In genomic region chr15:97517926-97518325, GRCm38 (mm10) we compare ENCODE assay signal across 12 mouse cellular contexts.
DNase-seq lines count a peak whose midpoint lies in the region; ATAC-seq lines count a peak whose summit lies in the region.
"Had no signal": no experiment of that assay in that cellular context is flagged by ENCODE, and none has a peak within 500 bp of the region (broad histone marks: within the 10 kb centered on the region; RNA-seq: fewer than 3 reads in every experiment).

No protein-coding gene starts in this region.

- no peak overlapping the region for H3K4me2 ChIP-seq in neural tube, embryonic 11.5 days (ENCODE audit: low read depth)
- H3K4me2 ChIP-seq in hindbrain, embryonic 15.5 days = no peak overlapping the region

- H3K4me3 ChIP-seq in neural tube, embryonic 11.5 days (ENCODE audit: low read depth, low read length) = no peak overlapping the region
- H3K4me3 ChIP-seq in hindbrain, embryonic 15.5 days = no peak overlapping the region

- no peaks in the 10 kb centered on the region for H3K9me3 ChIP-seq in neural tube, embryonic 11.5 days (ENCODE audit: control insufficient read depth, low read length)
- no peaks in the 10 kb centered on the region for H3K9me3 ChIP-seq in hindbrain, embryonic 15.5 days

- peak; percentile 41 to 54 for DNase-seq in cerebellum, postnatal 10 days
- DNase-seq in cerebellum, postnatal 36 days = no peak
- DNase-seq in neural tube, embryonic 11.5 days (ENCODE audit: low spot score) = peak; percentile 47
- no peak for DNase-seq in neural tube, embryonic 10.5 days (ENCODE audit: extremely low spot score, low spot score)
- DNase-seq in retina, postnatal 1 day = peak; percentile 77
- DNase-seq in heart, adult 11 months = no peak
- DNase-seq in lung, postnatal 4 days = no peak
- DNase-seq: heart, postnatal 10 days; layer of hippocampus, postnatal 36 days had no signal

- no peaks in the 10 kb centered on the region for H3K4me1 ChIP-seq in neural tube, embryonic 11.5 days (ENCODE audit: control insufficient read depth, insufficient read depth, low read length)
- peaks cover 8% of the 10 kb centered on the region; the same call in 1 of the 2 replicates for H3K4me1 ChIP-seq in hindbrain, embryonic 15.5 days (replicated peaks)

- no peaks in the 10 kb centered on the region for H3K27me3 ChIP-seq in neural tube, embryonic 11.5 days (ENCODE audit: control insufficient read depth, insufficient read depth, low read length)
- no peaks in the 10 kb centered on the region for H3K27me3 ChIP-seq in hindbrain, embryonic 15.5 days

- no peaks in the 10 kb centered on the region for H3K36me3 ChIP-seq in neural tube, embryonic 11.5 days (ENCODE audit: control insufficient read depth, insufficient read depth, low read length)
- H3K36me3 ChIP-seq in hindbrain, embryonic 15.5 days = no peaks in the 10 kb centered on the region

- no peak overlapping the region for H3K27ac ChIP-seq in neural tube, embryonic 11.5 days (ENCODE audit: low read depth, low read length)
- peak overlapping the region; percentile 49; the same call in 1 of the 2 replicates for H3K27ac ChIP-seq in hindbrain, embryonic 15.5 days (replicated peaks)
- H3K27ac ChIP-seq: liver, embryonic 14.5 days had no signal

- no peak overlapping the region for H3K9ac ChIP-seq in neural tube, embryonic 11.5 days (ENCODE audit: low read length)
- H3K9ac ChIP-seq in hindbrain, embryonic 15.5 days = no peak overlapping the region
- H3K9ac ChIP-seq: liver, embryonic 14.5 days had no signal

- no peak for ATAC-seq in neural tube, embryonic 11.5 days (ENCODE audit: insufficient read depth, low FRiP score, low TSS enrichment)
- ATAC-seq in hindbrain, embryonic 15.5 days (ENCODE audit: low FRiP score, low read depth) = no peak
- ATAC-seq: forebrain, embryonic 14.5 days had no signal

- 61% methylated on average over 10 of the region's 10 CpGs for WGBS in neural tube, embryonic 11.5 days
- WGBS in hindbrain, embryonic 15.5 days = 46% methylated on average over 10 of the region's 10 CpGs

Comparison
In these comparisons a context has a peak if more than half of its experiments do, and no peak if none do; other contexts are left out.
1. DNase-seq: peak in cerebellum, postnatal 10 days (2 of 2), neural tube, embryonic 11.5 days (single experiment) and retina, postnatal 1 day (single experiment); none in cerebellum, postnatal 36 days (0 of 2), neural tube, embryonic 10.5 days (single experiment), heart, adult 11 months (single experiment) and lung, postnatal 4 days (0 of 2).